Mouse (Mus musculus) embryonic stem cell, embryonic (primary cell): ENCODE data around the gene Hist2h3c1.

Experiments
- CTCF ChIA-PET, 4 experiments: fragments of 300-600 bp in 2 of 4; fragments of 350-600 bp in 2 of 4; sonication (Branson Sonifier 250); formaldehyde crosslinking; loops; one replicate each; lab custom pipeline; 2022; ENCODE audit warnings: inconsistent platforms in 2 of 4; lab: Charles Lee
- POLR2A ChIA-PET, 4 experiments: fragments of 300-600 bp in 2 of 4; fragments of 350-600 bp in 2 of 4; sonication (Branson Sonifier 250); formaldehyde crosslinking; loops; one replicate each; lab custom pipeline; 2022; ENCODE audit warnings: antibody characterized with exemption in 4 of 4, inconsistent platforms in 1 of 4; lab: Charles Lee

Hist2h3c1 gene

DNA sequence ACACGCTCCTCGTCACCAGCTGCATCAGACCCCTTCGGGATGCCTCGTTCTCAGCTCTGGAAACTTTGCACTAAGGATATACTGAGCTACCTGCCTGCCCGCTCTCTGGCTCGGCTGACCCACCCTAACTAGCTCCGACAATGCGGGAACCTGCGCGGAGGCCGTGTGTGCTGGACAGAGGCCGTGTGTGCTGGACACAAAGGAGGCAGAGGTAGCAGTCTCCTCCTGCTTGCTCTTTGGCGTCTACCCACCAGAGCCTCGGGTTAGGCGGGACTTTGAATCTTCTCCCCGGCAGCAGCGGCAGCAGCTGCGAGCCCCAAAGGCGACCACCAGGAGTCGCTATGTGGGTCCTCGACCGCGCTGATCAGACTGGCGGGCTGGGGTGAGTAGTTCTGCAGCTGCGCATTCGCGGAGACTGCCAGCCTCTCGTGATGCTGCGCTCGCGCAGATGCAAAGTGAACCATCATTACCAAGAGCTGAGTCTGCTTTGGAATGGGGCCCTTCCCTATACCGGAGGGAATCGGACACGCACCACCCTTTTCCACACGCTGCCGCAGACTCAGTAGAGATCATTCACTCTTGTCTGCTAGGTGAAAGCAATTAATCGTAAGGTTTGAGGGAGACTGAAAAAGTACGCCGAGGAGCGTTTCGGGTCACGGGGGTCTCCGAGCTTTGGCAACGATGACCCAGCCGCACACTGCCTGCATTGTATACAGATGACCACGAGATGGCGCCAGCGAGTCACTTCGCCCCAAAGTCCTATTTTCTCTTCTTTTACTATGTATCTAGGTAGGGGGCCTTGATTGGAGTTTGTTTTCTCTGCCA lies 31.5 kb downstream of the Hist2h3c1 start:
- CTCF ChIA-PET = interaction anchor here (0.5 to 2.5 kb wide), 160 partner anchors 8 to 429 kb away, joined by 3 to 55 read pairs (median 4); partner anchors contain the start of genes Hist2h2bb (in 4 of the 4), Hist2h3b (in 3 of the 4), Bola1 (in 2 of the 4) and Gm16253 (in 2 of the 4)
- POLR2A ChIA-PET = interaction anchor here (0.5 to 6.0 kb wide), 169 partner anchors 9 to 851 kb away, joined by 3 to 196 read pairs (median 5); partner anchors contain the start of genes Hist2h2bb (in 4 of the 4), Hist2h4 (in 4 of the 4), Hist2h2ac (in 3 of the 4) and Hist2h2be (in 3 of the 4)

DNA sequence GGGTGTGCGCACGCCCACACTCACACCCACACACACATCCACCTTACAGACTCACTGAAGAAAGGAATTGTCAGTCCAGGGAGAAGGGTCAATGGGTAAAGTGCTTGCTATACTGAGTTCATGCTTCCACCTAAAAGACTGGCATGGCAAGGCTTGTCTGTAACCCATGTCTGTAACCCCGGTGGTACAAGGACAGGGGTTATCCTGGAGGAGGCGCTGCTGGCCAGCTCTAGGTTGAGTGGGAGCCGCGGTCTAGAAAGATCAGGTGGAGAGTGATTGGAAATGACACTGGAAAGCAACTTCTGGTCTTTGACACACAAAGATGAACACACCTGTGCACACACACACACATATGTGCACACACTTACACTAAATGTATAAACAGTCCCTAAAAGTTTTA lies 34.2 kb downstream of the Hist2h3c1 start:
- CTCF ChIA-PET = interaction anchor here in 3 of 4 experiments (0.6 to 1.8 kb wide), 5 partner anchors 133 to 222 kb away, joined by 4 to 13 read pairs (median 4); no protein-coding TSS in a partner anchor
- POLR2A ChIA-PET = interaction anchor here in 3 of 4 experiments (0.7 to 10.0 kb wide), 9 partner anchors 11 to 252 kb away, joined by 3 to 59 read pairs (median 9); partner anchors contain the start of genes Hist2h2bb (in 3 of the 3) and Hist2h3b (in 2 of the 3)

GRCm38 (mm10) chr3:96284457-96284856 lies 38.0 kb downstream of the Hist2h3c1 start:
- ChIA-PET CTCF (interaction anchor here in 2 of 4 experiments (0.6 to 1.6 kb wide), 4 partner anchors 9 to 209 kb away, joined by 3 to 4 read pairs (median 3); partner anchors contain the start of gene Fcgr1 (in 1 of the 2)), POLR2A (interaction anchor here in 3 of 4 experiments (0.7 to 10.0 kb wide), 20 partner anchors 11 to 219 kb away, joined by 3 to 59 read pairs (median 5); partner anchors contain the start of genes Hist2h2bb (in 2 of the 3), Hist2h3b (in 2 of the 3), Bola1 (in 1 of the 3) and Hist2h2ab (in 1 of the 3))

DNA sequence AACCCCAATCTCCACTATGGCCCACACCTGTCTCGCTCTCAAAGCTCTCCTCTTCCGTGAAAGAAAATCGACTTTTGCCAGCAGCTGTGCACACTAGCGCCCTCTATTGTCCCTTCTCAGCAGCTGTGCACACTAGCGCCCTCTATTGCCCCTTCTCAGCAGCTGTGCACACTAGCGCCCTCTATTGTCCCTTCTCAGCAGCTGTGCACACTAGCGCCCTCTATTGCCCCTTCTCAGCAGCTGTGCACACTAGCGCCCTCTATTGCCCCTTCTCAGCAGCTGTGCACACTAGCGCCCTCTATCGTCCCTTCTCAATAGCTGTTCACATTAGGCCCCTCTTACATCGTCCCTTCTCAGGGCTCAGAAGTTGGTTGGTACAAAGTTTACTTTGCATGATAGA lies 40.8 kb downstream of the Hist2h3c1 start:
- CTCF ChIA-PET = interaction anchor here (0.5 to 3.5 kb wide), 19 partner anchors 9 to 406 kb away, joined by 3 to 28 read pairs (median 4); partner anchors contain the start of genes Hist2h2bb (in 1 of the 4) and Hist2h4 (in 1 of the 4)
- POLR2A ChIA-PET = interaction anchor here in 3 of 4 experiments (0.5 to 10.0 kb wide), 13 partner anchors 9 to 53 kb away, joined by 3 to 59 read pairs (median 5); partner anchors contain the start of genes Hist2h2bb (in 2 of the 3) and Hist2h3b (in 1 of the 3)

DNA sequence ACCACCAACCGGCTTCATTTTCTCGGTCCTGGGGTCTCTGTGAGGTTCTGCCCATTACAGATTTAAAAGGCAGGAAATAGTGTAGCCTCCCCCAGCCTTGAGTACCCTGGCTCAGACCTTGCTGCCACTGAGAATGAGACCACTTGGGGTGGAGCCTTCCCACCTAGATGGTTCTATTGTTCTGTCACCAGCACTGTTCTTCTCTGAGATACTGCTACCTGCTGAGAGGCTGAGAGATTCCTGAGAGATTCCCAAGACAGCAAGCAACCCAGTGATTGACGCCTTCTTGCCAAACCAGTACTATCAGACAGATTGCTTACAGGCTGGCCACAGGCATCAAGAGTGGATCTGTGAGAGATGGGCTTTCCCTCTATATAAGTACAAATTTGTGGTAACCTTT lies 42.7 kb downstream of the Hist2h3c1 start:
- ChIA-PET POLR2A (interaction anchor here in 3 of 4 experiments (0.7 to 10.0 kb wide), 12 partner anchors 11 to 194 kb away, joined by 3 to 59 read pairs (median 3); partner anchors contain the start of genes Hist2h2bb (in 2 of the 3), Hist2h3b (in 1 of the 3) and Hist2h4 (in 1 of the 3)), CTCF (interaction anchor here in 2 of 4 experiments (0.7 to 2.3 kb wide), 3 partner anchors 11 to 125 kb away, joined by 3 to 7 read pairs (median 3); no protein-coding TSS in a partner anchor)

DNA sequence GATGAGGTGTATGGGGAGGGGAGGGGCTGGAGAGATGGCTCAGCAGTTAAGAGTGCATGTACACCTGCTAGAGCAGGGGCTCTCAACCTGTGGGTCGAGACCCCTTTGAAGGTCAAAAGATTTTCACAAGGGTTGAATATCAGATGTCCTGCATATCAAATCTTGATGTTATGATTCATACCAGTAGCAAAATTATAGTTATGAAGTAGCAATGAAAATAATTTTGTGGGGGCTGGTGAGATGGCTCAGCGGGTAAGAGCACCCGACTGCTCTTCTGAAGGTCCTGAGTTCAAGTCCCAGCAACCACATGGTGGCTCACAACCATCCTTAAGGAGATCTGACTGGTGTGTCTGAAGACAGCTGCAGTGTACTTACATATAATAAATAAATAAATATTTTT lies 44.2 kb downstream of the Hist2h3c1 start:
- ChIA-PET POLR2A (interaction anchor here in 3 of 4 experiments (1.0 to 1.6 kb wide), 7 partner anchors 13 to 36 kb away, joined by 3 to 7 read pairs (median 4); partner anchors contain the start of genes Hist2h2bb (in 3 of the 3) and Hist2h4 (in 1 of the 3)), CTCF (interaction anchor here in 2 of 4 experiments (0.6 kb wide), 2 partner anchors 13 to 415 kb away, joined by 3 to 4 read pairs; no protein-coding TSS in a partner anchor)

GRCm38 (mm10) chr3:96292641-96293040 lies 46.2 kb downstream of the Hist2h3c1 start:
- POLR2A ChIA-PET = interaction anchor here in 2 of 4 experiments (0.7 to 1.6 kb wide), 4 partner anchors 9 to 31 kb away, joined by 3 to 7 read pairs (median 3); partner anchors contain the start of gene Hist2h2bb (in 1 of the 2)
- CTCF ChIA-PET = interaction anchor here in 1 of 4 experiments (1.1 kb wide), 1 partner anchor 15 kb away, joined by 5 read pairs; no protein-coding TSS in a partner anchor

- ChIA-PET CTCF (interaction anchor here in 2 of 4 experiments (0.9 to 1.5 kb wide), 2 partner anchors 9 to 15 kb away, joined by 3 to 4 read pairs; no protein-coding TSS in a partner anchor), POLR2A (interaction anchor here in 2 of 4 experiments (0.6 to 1.6 kb wide), 4 partner anchors 8 to 43 kb away, joined by 3 to 7 read pairs (median 4); partner anchors contain the start of gene Hist2h2bb (in 1 of the 2))
Measured at GRCm38 (mm10) chr3:96293368-96293767, 46.9 kb downstream of the Hist2h3c1 start.

GRCm38 (mm10) chr3:96293787-96294186 lies 47.3 kb downstream of the Hist2h3c1 start, which contains the start of gene Fcgr1:
Gene Fcgr1 (minus strand): TSS chr3:96293969.
- CTCF ChIA-PET = interaction anchor here in 2 of 4 experiments (0.9 to 1.5 kb wide), 2 partner anchors 9 to 16 kb away, joined by 3 to 4 read pairs; no protein-coding TSS in a partner anchor
- POLR2A ChIA-PET = interaction anchor here in 2 of 4 experiments (0.6 to 0.7 kb wide), 3 partner anchors 16 to 1320 kb away, joined by 3 read pairs; no protein-coding TSS in a partner anchor
